Mouse (Mus musculus): ENCODE data around the gene Crisp4.

Crisp4 gene
- long read RNA-seq, experiment 1, result 0 reads
- long read RNA-seq, experiment 2, result 0 reads

DNA sequence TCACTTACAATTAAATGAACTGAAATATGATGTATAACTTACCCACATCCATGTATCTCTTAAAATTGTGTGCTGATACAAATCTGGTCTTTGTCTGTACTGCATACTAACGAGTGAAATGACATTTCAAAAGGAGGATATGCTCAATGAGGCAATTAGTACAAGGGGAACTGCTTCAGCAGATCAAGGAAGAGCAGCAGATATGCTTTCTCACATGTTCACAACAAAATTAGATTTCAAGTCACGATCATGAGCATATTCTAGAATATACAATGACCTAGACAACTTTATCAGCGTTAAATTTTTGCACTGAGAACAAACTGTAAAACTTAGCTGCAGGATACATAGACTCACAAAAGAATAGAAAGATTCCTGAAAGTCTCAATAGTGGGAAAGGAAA lies at the start of gene Crisp4:
Crisp4 (minus strand) TSS at position 101 of the 400 bp plus-strand sequence.
- intact Hi-C loops (cut with DNase I), result no loop called here

DNA sequence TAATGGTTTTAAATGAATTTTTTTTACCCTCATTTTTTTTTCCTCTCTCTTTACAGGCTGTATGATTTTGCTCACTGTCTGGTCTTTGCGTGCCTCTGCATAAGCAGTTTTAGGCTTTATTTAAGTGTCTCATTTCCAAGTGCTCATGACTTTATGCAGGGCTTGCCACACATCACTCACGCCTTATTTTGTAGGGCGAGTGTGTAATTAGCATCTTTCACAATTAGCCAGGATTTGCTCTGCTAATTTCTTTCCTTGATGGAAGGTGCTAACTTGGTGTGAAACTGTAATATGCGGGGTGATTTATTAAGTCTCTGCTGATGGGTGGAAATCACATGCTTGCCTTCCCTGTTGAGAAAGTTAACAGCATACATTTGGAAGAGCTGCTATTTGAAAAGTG lies 46.0 kb upstream of the Crisp4 start:
- intact Hi-C loops (cut with DNase I), result no loop called here

DNA sequence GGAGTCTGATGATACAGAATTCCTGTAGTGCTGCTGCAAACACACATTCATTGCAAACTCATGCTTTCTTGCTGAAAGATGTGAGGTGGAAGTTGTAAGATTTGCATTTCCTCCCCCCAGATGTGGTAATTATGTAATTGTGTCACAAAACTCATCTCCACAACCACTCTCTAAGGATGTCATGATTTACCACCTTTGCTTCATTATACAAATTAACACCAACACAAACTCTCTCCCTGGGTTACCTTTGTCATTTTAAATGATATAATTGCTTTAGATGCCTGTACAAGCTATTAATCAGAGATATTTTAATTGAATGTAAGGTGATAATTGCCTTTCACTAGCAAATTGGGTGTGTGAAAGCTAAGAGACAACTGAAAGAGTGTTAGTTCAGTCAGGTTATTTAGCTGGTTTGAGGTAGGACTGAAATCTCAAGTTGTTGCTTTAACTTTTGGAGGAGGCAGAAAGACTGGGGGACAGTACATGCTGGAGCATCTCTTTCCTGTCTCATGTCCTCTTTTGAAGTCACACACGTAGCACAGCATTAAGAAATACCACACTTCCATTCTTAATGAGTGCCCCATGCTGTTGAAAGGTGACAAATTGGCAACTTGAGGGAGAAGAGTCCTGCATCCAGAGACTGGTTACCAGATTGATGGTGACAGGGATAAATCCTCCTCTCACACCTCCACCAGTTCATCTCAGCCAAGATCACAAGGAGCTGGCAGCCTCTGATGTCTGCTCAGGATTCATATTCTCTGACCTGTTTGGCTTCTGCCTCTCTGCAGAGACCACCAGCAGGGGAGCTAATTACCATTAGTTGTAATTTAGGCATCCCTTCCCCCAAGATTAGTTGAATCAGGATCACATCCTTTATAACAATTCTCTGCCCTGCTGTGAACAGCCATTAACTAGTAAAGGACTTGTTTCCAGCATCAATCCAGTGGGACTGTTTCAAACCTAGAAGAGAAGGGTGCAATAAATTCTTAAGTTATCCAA lies 45.3 kb upstream of the Crisp4 start:
- intact Hi-C loops (cut with DNase I), result no loop called here

DNA sequence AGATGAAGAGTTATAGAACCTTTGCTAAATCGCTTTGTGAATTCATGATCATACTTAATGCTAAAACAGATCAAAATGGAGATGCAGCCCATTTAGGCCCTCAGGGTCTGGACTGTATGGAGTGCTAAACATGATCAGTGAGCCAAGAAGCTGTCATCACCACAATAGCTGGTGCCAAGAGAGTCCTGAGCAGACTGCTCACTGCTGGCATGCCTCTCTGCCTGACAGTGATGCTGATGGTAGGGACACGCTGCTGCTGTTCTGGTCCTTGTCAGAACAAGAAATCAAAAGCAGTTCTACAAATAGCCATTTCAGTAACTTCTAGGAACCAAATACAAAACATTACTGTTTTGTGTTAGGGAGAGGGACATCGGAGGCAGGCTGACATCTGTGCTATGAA lies 35.5 kb upstream of the Crisp4 start:
- intact Hi-C loops (cut with DNase I), result no loop called here

DNA sequence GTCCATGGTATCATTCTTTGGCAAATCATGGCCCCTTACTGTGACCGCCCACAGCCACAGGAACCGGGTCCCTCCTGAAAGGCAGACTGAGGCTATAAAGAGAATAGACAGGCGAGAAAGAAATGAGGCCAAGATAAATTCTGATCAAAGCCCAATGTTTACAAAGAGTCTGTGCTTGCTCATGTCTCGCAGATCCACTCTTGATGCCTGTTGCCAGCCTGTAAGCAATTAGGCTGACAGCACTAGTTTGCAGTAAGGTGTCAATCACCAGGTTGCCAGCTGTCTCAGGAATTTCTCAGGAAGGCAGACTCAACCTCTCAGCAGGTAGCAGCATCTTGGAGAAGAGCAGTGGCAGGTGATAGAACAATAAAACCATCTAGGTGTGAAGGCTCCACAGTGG lies 24.9 kb upstream of the Crisp4 start:
- intact Hi-C loops (cut with DNase I), result no loop called here

DNA sequence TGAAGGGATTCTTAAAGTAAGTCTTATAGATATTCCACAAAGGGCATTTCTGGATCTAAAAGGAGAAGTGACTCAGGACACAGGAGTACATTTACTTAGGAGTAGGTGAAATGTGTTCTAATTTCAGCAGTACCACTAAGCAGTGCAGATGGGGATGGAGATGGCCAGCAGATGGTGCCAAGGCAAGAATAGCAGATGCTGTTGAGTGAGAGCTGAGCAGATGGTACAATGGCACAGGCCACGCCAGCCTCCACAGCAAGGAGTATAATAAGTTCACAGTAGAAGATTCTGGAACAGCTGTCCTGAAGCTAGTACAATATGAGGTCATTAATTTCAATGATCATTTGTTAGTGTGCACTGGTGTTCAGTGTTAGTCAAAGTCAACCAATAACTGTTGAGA lies 22.6 kb upstream of the Crisp4 start:
- intact Hi-C loops (cut with DNase I), result no loop called here

DNA sequence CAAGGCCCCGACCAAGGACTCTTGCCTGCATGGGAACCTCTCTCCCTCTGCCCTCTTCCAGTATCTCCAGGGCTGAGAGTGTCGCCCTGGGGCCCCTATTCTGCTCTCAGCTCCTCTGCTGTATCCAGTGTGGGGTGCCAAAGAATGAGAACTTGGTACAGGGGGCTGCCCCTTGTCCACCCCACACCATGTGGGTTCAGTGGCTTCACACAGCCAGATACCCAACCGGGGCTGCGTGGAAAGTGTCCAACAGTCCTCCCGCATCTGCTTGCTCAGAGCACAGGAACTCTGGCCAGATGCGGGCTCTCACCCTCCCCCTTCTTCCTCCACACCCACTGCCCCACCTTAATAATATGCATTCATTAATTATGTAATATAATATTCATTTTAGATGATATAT lies 13.4 kb upstream of the Crisp4 start:
- intact Hi-C loops (cut with DNase I), result no loop called here

DNA sequence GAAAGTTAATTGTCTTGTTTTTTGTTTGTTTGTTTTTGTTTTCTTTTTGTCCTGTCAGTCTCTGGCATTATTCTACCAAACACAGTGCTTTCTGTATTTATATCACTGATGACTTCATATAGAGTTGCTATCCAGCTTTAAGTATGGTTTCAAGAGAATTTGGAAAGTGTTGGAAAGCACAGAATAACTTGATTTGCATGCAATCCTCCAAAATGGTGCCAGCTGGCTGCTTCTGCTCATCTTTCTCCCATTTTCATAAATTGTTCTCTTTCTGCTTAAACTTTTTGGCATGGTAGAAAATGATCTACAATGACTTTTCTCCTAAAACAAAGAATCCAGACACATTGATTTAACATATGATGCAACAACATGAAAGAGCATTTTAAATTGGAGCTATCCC lies 2.5 kb upstream of the Crisp4 start:
- intact Hi-C loops (cut with DNase I), result no loop called here

DNA sequence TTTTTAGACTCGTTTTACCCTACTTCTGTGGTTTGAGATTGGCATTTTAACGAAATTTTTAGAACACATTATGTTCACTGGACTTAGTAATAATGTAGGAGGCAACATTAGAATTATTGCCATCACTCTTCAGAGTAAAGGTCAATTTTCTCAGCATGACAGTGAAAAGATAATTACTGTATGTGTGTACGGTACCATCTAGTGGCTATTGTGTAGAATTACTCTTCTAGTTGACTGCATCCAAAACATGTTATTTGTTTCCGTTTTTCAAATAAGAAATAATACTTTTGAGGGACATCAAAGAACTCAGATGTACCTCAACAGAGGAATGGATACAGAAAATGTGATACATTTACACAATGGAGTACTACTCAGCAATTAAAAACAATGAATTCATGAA lies 14.0 kb downstream of the Crisp4 start:
- intact Hi-C loops (cut with DNase I), result no loop called here

DNA sequence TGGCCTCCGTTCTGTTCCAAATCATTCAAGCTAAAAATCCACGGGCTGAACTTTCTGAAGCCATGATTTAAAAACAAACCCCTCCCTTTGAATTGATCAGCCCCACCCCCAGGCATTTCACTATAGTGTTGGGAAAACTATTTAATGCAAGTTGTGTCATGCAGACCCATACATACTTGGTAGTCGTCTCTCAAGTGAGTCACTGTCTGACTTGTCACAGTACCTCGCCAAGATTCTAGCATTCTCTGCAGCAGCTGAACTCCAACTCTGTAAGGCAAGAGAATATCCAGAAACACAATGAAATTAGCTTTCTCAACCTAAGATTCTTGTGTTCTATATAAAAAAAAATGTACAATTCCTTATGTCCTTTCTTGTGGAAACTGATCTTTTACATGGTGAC lies 15.7 kb downstream of the Crisp4 start:
- intact Hi-C loops (cut with DNase I), result no loop called here

DNA sequence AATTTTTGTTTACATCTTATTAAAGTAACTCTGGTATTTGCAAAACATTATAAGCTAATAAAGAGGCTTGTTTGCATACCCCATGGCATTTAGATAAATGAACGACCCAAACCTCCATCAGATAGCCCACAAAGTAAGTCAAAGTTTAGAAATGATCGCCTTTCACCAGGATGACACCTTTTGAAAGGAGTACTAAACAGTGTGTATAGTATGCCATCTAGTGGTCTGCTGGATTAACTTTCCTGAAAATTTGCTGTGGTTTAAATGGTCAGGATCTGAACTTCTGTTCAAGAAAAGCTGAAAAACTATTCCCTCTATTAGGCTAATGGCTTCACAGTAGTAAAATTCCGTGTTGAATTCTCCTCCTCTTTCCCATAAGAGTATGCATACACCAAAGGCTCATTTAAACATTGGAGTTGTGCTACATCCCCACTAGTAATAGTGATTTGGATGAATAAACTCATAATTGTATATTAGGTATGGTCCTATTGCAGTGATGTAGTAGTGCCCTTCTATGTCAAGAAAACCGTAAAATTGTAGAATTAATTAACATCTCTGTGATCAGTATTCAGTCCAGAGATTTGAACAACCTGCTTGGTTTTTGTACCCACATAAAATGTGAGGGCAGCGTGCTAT lies 38.9 kb downstream of the Crisp4 start:
- intact Hi-C loops (cut with DNase I), result loop anchor here (5.0 to 10.0 kb wide), 2 partner anchors 125 to 942 kb away; no protein-coding TSS in a partner anchor

DNA sequence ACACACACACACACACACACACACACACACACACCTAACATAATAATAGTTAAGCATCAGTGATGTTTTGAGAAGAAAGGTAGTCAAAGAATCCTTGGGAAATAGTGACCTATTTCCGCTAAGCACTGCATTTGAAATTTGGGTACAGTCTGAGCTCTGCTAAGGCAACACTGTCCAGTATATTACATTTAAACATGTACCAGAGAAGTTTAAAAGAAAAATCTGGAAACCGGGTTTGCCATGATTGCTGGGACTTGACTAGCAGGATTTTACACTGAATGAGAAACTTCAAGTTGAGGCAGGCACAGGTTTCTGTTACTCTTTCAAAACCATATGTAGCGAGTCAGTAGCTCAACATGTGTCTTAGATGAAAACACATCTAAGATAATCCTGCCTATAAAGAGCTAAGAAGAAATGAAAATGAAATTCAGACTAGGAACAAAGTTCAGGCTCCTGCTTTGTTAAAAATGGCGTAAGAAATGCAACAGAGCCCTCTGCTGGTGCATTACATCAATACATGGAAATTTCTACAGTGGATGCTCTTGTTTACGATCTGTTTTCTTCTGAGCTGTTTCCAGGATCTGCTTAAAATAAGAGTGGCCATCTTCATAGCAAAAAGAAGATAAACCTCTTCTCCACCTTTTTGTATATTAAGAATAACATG lies 39.7 kb downstream of the Crisp4 start:
- intact Hi-C loops (cut with DNase I), result loop anchor here (5.0 to 10.0 kb wide), 2 partner anchors 124 to 941 kb away; no protein-coding TSS in a partner anchor

DNA sequence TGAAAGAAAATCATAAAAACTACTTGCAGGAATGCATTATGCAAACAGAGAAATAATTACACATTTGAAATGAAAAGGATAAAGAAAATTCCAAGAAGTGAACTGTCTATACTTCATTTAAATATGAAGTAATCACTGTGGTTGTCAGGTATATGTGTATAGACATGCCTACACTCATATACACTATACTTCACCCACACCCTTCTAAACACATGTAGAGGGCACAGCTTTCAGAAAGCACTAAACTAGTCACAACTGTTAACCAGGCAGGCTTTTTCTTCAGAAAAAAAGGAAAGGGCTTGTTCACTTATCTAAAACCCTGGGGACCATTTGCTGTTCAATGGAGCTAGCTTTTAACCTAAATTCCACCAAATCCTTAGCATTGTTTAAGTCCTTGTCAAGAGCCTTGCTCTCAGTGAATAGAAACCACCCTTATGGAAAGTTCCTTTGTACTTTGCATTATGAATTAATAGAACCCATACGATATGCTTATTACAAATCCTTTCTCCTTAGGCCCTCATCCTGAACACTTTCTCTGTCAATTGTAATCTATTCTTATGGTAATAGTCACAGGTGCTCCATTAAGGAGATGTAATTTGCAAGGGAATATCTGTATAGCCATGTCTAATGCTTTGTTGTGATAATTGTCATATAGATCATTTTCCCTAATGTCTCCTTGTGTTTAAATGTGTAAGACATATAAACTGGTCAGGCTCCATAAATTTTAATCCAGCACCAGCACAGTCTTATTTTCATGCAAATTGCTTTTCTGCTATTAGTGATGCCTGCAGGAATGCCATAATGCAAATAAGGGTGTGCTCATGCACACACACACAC lies 40.5 kb downstream of the Crisp4 start:
- intact Hi-C loops (cut with DNase I), result loop anchor here (5.0 to 10.0 kb wide), 2 partner anchors 123 to 940 kb away; no protein-coding TSS in a partner anchor
